8 mouse cellular contexts compared by ENCODE assay signal in genomic region chr12:108292957-108293356, GRCm38 (mm10). TPM values are rescaled to one million over a fixed set of nuclear protein-coding genes. Genes with fewer than 3 reads are reported as not detected.
DNase-seq lines count a peak whose midpoint lies in the region; ATAC-seq and TF ChIP-seq lines count a peak whose summit lies in the region.

No protein-coding gene starts in this region.

- no peak overlapping the region for H3K27ac ChIP-seq in spleen, adult 2 months (ENCODE audit: insufficient read depth, low read length)

- no peak overlapping the region for H3K4me3 ChIP-seq in spleen, adult 2 months (ENCODE audit: extremely low read depth, insufficient read depth, insufficient read length)

- peak; percentile 82; the same call in 1 of the 2 replicates for TF ChIP-seq CTCF in spleen, adult 2 months (IDR thresholded peaks at IDR 0.05; ENCODE audit: extremely low read depth, insufficient read depth, insufficient read length, insufficient replicate concordance)

- no peaks in the 10 kb centered on the region for H3K36me3 ChIP-seq in spleen, adult 2 months (ENCODE audit: control insufficient read depth, insufficient read depth, low read length)

- TF ChIP-seq POLR2A in spleen, adult 2 months (IDR thresholded peaks at IDR 0.05; ENCODE audit: low read depth, low read length) = no peak

- intact Hi-C loops in left cerebral cortex, postnatal 25 days (cut with DNase I) = loop anchor here (1.0 to 2.0 kb wide), 2 partner anchors 74 to 87 kb away; no protein-coding TSS in a partner anchor

- H3K4me1 ChIP-seq in spleen, adult 2 months (ENCODE audit: control insufficient read depth, insufficient read depth, insufficient read length) = no peaks in the 10 kb centered on the region

- no peaks in the 10 kb centered on the region for H3K27me3 ChIP-seq in spleen, adult 2 months (ENCODE audit: control insufficient read depth, insufficient read depth, low read length)

- ATAC-seq in megakaryocyte-erythroid progenitor cell, adult 5-6 weeks (replicated peaks; ENCODE audit: low FRiP score, low TSS enrichment, poor library complexity, severe bottlenecking) = peak; percentile 83

- 4% methylated on average over 8 of the region's 8 CpGs for WGBS in spleen, adult 2 months

- DNase-seq in left cerebral cortex, adult 18-20 months (ENCODE audit: low spot score in 2 of 2) = peak; percentile 72 to 75
- DNase-seq in left cerebral cortex, adult 11 months (ENCODE audit: low spot score) = no peak
- DNase-seq in cerebellum, postnatal 10 days = peak; percentile 89 to 91
- DNase-seq in frontal cortex, postnatal 36 days (ENCODE audit: low spot score in 2 of 2) = peak; percentile 65 to 79
- DNase-seq in hindlimb bud, embryonic 11.5 days (ENCODE audit: extremely low spot score, low read depth, low spot score) = peak; percentile 60
- peak; percentile 70 to 77 for DNase-seq in left cerebral cortex, postnatal 25 days (ENCODE audit: low spot score in 2 of 2)
- peak in 1 of 2 experiments; percentile 49 for DNase-seq in spleen, adult 2 months (ENCODE audit: low read depth in 1 of 2, low spot score in 2 of 2)

RNA-seq across cellular contexts. Expression of gene Hhipl1, which starts 13.1 kb away (rescaled TPM):
- total RNA-seq in left cerebral cortex, adult 18-20 months (2021) = 1 to 10 TPM; 7.9 to 9.0 TPM
- 1 to 10 TPM; 6.9 to 7.1 TPM for total RNA-seq in left cerebral cortex, postnatal 25 days (2021)
- total RNA-seq in megakaryocyte-erythroid progenitor cell, adult 5-6 weeks (2014; fragmentation: Nextera tagmentation) = not detected in 2 replicates
- not detected in 2 replicates for total RNA-seq in megakaryocyte-erythroid progenitor cell, adult 5-6 weeks (2017)
- 1.6 and 1.8 TPM in 2 replicates for polyA plus RNA-seq in spleen, adult 2 months (2012; rRNA removed)

RNA-seq across cellular contexts. Expression of gene Ccdc85c, which starts 17.7 kb away (rescaled TPM):
- total RNA-seq in left cerebral cortex, adult 18-20 months (2021) = 10 to 100 TPM; 75.6 to 77.6 TPM
- total RNA-seq in left cerebral cortex, postnatal 25 days (2021) = 10 to 100 TPM; 74.7 to 76.9 TPM
- 1.3 TPM in 1 of 2 replicates, not detected in the other for total RNA-seq in megakaryocyte-erythroid progenitor cell, adult 5-6 weeks (2014; fragmentation: Nextera tagmentation)
- 0.42 and 1.3 TPM in 2 replicates for total RNA-seq in megakaryocyte-erythroid progenitor cell, adult 5-6 weeks (2017)
- polyA plus RNA-seq in spleen, adult 2 months (2012; rRNA removed) = 3.4 and 4.6 TPM in 2 replicates

RNA-seq across cellular contexts. Expression of gene Cyp46a1, which starts 41.2 kb away (rescaled TPM):
- 100 to 1,000 TPM; 259 to 273 TPM for total RNA-seq in left cerebral cortex, adult 18-20 months (2021)
- 100 to 1,000 TPM; 295 to 302 TPM for total RNA-seq in left cerebral cortex, postnatal 25 days (2021)
- 1.0 TPM in 1 of 2 replicates, not detected in the other for total RNA-seq in megakaryocyte-erythroid progenitor cell, adult 5-6 weeks (2014; fragmentation: Nextera tagmentation)
- 0.23 TPM in 1 of 2 replicates, not detected in the other for total RNA-seq in megakaryocyte-erythroid progenitor cell, adult 5-6 weeks (2017)
- 3.7 and 3.9 TPM in 2 replicates for polyA plus RNA-seq in spleen, adult 2 months (2012; rRNA removed)

Comparison
In these comparisons a context has a peak if more than half of its experiments do, and no peak if none do; other contexts are left out.
1. RNA of gene Hhipl1, which starts 13.1 kb away (total RNA-seq): 7.9 to 9.0 TPM in left cerebral cortex, adult 18-20 months and 6.9 to 7.1 TPM in left cerebral cortex, postnatal 25 days; not detected in megakaryocyte-erythroid progenitor cell, adult 5-6 weeks; every median in the first group is over 4 times any median in the second.
2. RNA of gene Ccdc85c, which starts 17.7 kb away (total RNA-seq): 75.6 to 77.6 TPM in left cerebral cortex, adult 18-20 months and 74.7 to 76.9 TPM in left cerebral cortex, postnatal 25 days; 0.42 to 1.3 TPM in megakaryocyte-erythroid progenitor cell, adult 5-6 weeks; every median in the first group is over 10 times any median in the second.
3. RNA of gene Cyp46a1, which starts 41.2 kb away (total RNA-seq): 295 to 302 TPM in left cerebral cortex, postnatal 25 days and 259 to 273 TPM in left cerebral cortex, adult 18-20 months; 0.23 to 1.0 TPM in megakaryocyte-erythroid progenitor cell, adult 5-6 weeks; every median in the first group is over 100 times any median in the second.